Comparison of ENCODE assay signal across 20 mouse cellular contexts in the genomic region with DNA sequence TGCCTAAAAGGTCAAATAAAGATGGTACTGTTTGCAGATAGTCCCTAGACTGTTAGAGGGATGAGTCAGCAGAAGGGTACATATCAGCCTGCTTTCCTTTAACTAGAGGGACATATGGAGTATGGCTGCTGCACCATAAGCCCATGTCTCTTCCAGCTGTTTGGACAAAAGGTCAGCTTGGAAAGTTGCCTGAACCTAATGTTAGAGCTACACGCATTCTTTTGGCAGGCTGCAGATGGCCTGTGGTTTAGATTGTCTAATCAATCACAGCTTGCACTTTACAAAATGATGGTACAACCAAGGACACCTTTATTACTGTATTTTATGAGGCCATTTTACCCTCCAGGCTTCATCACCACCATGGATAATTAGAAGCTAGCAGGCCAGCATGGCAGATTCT.
DNase-seq lines count a peak whose midpoint lies in the region; ATAC-seq lines count a peak whose summit lies in the region.
"Had no signal": no experiment of that assay in that cellular context is flagged by ENCODE, and none has a peak within 500 bp of the region (broad histone marks: within the 10 kb centered on the region; RNA-seq: fewer than 3 reads in every experiment).

No protein-coding gene starts in this region.

- ATAC-seq in embryonic facial prominence, embryonic 14.5 days (ENCODE audit: low read depth), result 0 out of 2 replicates have a peak, but pooled peaks have one; percentile 12
- no peak for ATAC-seq in kidney, embryonic 14.5 days (ENCODE audit: low FRiP score, low TSS enrichment)

- no peak overlapping the region for H3K4me2 ChIP-seq in embryonic facial prominence, embryonic 14.5 days (ENCODE audit: low read depth, low read length)
- H3K4me2 ChIP-seq in kidney, embryonic 14.5 days (replicated peaks; ENCODE audit: low read depth, low read length), result no peak overlapping the region
- H3K4me2 ChIP-seq: embryonic facial prominence, embryonic 13.5 days; limb, embryonic 13.5 days; liver, embryonic 15.5 days; midbrain, embryonic 12.5 days; stomach, embryonic 15.5 days had no signal

- no peaks in the 10 kb centered on the region for H3K36me3 ChIP-seq in embryonic facial prominence, embryonic 14.5 days (ENCODE audit: control insufficient read depth, insufficient read depth, low read length)
- H3K36me3 ChIP-seq in embryonic facial prominence, embryonic 10.5 days (replicated peaks), result no peaks in the 10 kb centered on the region
- H3K36me3 ChIP-seq in kidney, embryonic 14.5 days (ENCODE audit: control insufficient read depth, insufficient read depth, low read length), result no peaks in the 10 kb centered on the region
- H3K36me3 ChIP-seq: embryonic facial prominence, embryonic 13.5 days; limb, embryonic 13.5 days; liver, embryonic 15.5 days; midbrain, embryonic 12.5 days; stomach, embryonic 15.5 days had no signal

- H3K9me3 ChIP-seq in embryonic facial prominence, embryonic 14.5 days (ENCODE audit: control insufficient read depth, low read length), result no peaks in the 10 kb centered on the region
- H3K9me3 ChIP-seq in embryonic facial prominence, embryonic 10.5 days, result no peaks in the 10 kb centered on the region
- H3K9me3 ChIP-seq in kidney, embryonic 14.5 days (ENCODE audit: control insufficient read depth, low read length), result no peaks in the 10 kb centered on the region
- H3K9me3 ChIP-seq: embryonic facial prominence, embryonic 13.5 days; limb, embryonic 13.5 days; liver, embryonic 15.5 days; midbrain, embryonic 12.5 days; stomach, embryonic 15.5 days had no signal

- H3K27ac ChIP-seq in embryonic facial prominence, embryonic 14.5 days (replicated peaks; ENCODE audit: low read depth, low read length), result no peak overlapping the region
- no peak overlapping the region for H3K27ac ChIP-seq in embryonic facial prominence, embryonic 10.5 days (replicated peaks)
- no peak overlapping the region for H3K27ac ChIP-seq in kidney, embryonic 14.5 days (ENCODE audit: low read depth, low read length)
- H3K27ac ChIP-seq: embryonic facial prominence, embryonic 13.5 days; heart, adult 2 months; left cerebral cortex, adult 2 months; limb, embryonic 13.5 days; liver, embryonic 15.5 days; macrophage; midbrain, embryonic 12.5 days; stomach, embryonic 15.5 days had no signal

- DNase-seq in embryonic facial prominence, embryonic 14.5 days (ENCODE audit: low spot score), result peak; percentile 49
- no peak for DNase-seq in embryonic facial prominence, embryonic 10.5 days (ENCODE audit: low spot score)
- peak; percentile 3 to 5 for DNase-seq in kidney, postnatal 4 days
- DNase-seq in 3T3-L1 (ENCODE audit: low read depth, low spot score), result peak; percentile 1
- peak; percentile 30 for DNase-seq in forelimb bud, embryonic 11.5 days (ENCODE audit: low read depth, low spot score)
- no peak for DNase-seq in testis, postnatal 14 days (ENCODE audit: low spot score)
- no peak for DNase-seq in spleen, postnatal 4 days (ENCODE audit: low spot score in 2 of 2)
- DNase-seq: cerebellum, adult 9-11 months; gastrocnemius, postnatal 10 days; heart, adult 2 months; kidney, adult 9 months had no signal

- 30% methylated on average over 1 of the region's 1 CpGs for WGBS in embryonic facial prominence, embryonic 14.5 days
- WGBS in embryonic facial prominence, embryonic 10.5 days, result 74% methylated on average over 1 of the region's 1 CpGs
- WGBS in kidney, embryonic 14.5 days, result 33% methylated on average over 1 of the region's 1 CpGs

- no peak overlapping the region for H3K9ac ChIP-seq in embryonic facial prominence, embryonic 14.5 days (ENCODE audit: low read depth, low read length)
- H3K9ac ChIP-seq in kidney, embryonic 14.5 days (ENCODE audit: low read depth, low read length), result no peak overlapping the region
- H3K9ac ChIP-seq: embryonic facial prominence, embryonic 13.5 days; limb, embryonic 13.5 days; liver, embryonic 15.5 days; midbrain, embryonic 12.5 days; stomach, embryonic 15.5 days had no signal

- no peaks in the 10 kb centered on the region for H3K27me3 ChIP-seq in embryonic facial prominence, embryonic 14.5 days (replicated peaks; ENCODE audit: control insufficient read depth, insufficient read depth, low read length)
- no peaks in the 10 kb centered on the region for H3K27me3 ChIP-seq in embryonic facial prominence, embryonic 10.5 days (replicated peaks; ENCODE audit: low read depth, poor library complexity, severe bottlenecking)
- H3K27me3 ChIP-seq in kidney, embryonic 14.5 days (ENCODE audit: control insufficient read depth, insufficient read depth, low read length), result no peaks in the 10 kb centered on the region
- H3K27me3 ChIP-seq: embryonic facial prominence, embryonic 13.5 days; limb, embryonic 13.5 days; liver, embryonic 15.5 days; midbrain, embryonic 12.5 days; stomach, embryonic 15.5 days had no signal

- H3K4me1 ChIP-seq in embryonic facial prominence, embryonic 14.5 days (ENCODE audit: control insufficient read depth, insufficient read depth, low read length), result no peaks in the 10 kb centered on the region
- H3K4me1 ChIP-seq in embryonic facial prominence, embryonic 10.5 days, result no peaks in the 10 kb centered on the region
- H3K4me1 ChIP-seq in kidney, embryonic 14.5 days (ENCODE audit: control insufficient read depth, insufficient read depth, low read length), result no peaks in the 10 kb centered on the region
- H3K4me1 ChIP-seq: embryonic facial prominence, embryonic 13.5 days; limb, embryonic 13.5 days; liver, embryonic 15.5 days; midbrain, embryonic 12.5 days; stomach, embryonic 15.5 days had no signal

- H3K4me3 ChIP-seq in embryonic facial prominence, embryonic 14.5 days (ENCODE audit: low read depth, low read length), result no peak overlapping the region
- no peak overlapping the region for H3K4me3 ChIP-seq in embryonic facial prominence, embryonic 10.5 days
- no peak overlapping the region for H3K4me3 ChIP-seq in kidney, embryonic 14.5 days (ENCODE audit: low read length)
- H3K4me3 ChIP-seq: embryonic facial prominence, embryonic 13.5 days; heart, adult 2 months; left cerebral cortex, adult 2 months; limb, embryonic 13.5 days; liver, embryonic 15.5 days; midbrain, embryonic 12.5 days; myocyte; stomach, embryonic 15.5 days had no signal

Comparison
In these comparisons a context has a peak if more than half of its experiments do, and no peak if none do; other contexts are left out.
1. DNase-seq: peak in embryonic facial prominence, embryonic 14.5 days (single experiment), kidney, postnatal 4 days (2 of 2), 3T3-L1 (single experiment) and forelimb bud, embryonic 11.5 days (single experiment); none in embryonic facial prominence, embryonic 10.5 days (single experiment), testis, postnatal 14 days (single experiment) and spleen, postnatal 4 days (0 of 2).